Mouse (Mus musculus) kidney, adult 2 months (tissue): Measurements from ENCODE around the gene Gm20503. TPM values are rescaled to one million over a fixed set of nuclear protein-coding genes. Genes with fewer than 3 reads are reported as not detected.

Experiments
- DNase-seq: peaks from one replicate; pipeline ENCODE4 v3.0.0; 2021
- H3K27ac ChIP-seq: fragments of 200-500 bp; 2 replicates; pipeline ENCODE4 v1.5.1; 2012; ENCODE audit warnings: low read depth, low read length, control low read depth, inconsistent platforms; ENCODE audit not compliant: insufficient read depth
- H3K27me3 ChIP-seq: fragments of 200-500 bp; replicated peaks from 2 replicates; pipeline ENCODE4 v1.6.1; 2012; ENCODE audit warnings: mild to moderate bottlenecking, moderate library complexity, low read length, inconsistent platforms; ENCODE audit not compliant: control insufficient read depth, insufficient read depth
- H3K36me3 ChIP-seq: fragments of 200-500 bp; 2 replicates; pipeline ENCODE4 v1.6.1; 2012; ENCODE audit warnings: mild to moderate bottlenecking, moderate library complexity, low read length, inconsistent platforms; ENCODE audit not compliant: control insufficient read depth, insufficient read depth
- H3K4me1 ChIP-seq: fragments of 200-500 bp; 2 replicates; pipeline ENCODE4 v1.6.1; 2011; ENCODE audit warnings: low read length; ENCODE audit not compliant: control insufficient read depth, insufficient read depth
- H3K4me3 ChIP-seq: fragments of 200-500 bp; 2 replicates; pipeline ENCODE4 v1.5.1; 2011; ENCODE audit warnings: mild to moderate bottlenecking, low read depth, low read length, control low read depth; ENCODE audit not compliant: insufficient read depth
- CTCF ChIP-seq: fragments of 200-500 bp; conservative IDR thresholded peaks from 2 replicates; pipeline ENCODE4 v1.5.1; 2011; ENCODE audit warnings: low read depth, mild to moderate bottlenecking, control low read depth, low read length, moderate library complexity, mixed read lengths; ENCODE audit not compliant: insufficient read depth, insufficient read length
- POLR2A ChIP-seq: fragments of 200-500 bp; IDR thresholded peaks from one replicate; pipeline ENCODE4 v1.6.1; 2011; ENCODE audit warnings: low read depth, low read length, control low read depth
- WGBS: fragments of 180-500 bp; shearing (Covaris S2); methylation state at CpG from one replicate; pipeline ENCODE4 v1.1.7; 2018; 5-methylcytosine and 5-hydroxymethylcytosine counted together
- polyA plus RNA-seq: library from polyadenylated mRNA; depleted of rRNA; stranded (reverse); fragments of >200 nt; gene quantifications from 2 replicates; pipeline ENCODE4 v1.2.3, GENCODE M21; 2012

Gene Gm20503
- polyA plus RNA-seq, 1 experiment = not detected

DNA sequence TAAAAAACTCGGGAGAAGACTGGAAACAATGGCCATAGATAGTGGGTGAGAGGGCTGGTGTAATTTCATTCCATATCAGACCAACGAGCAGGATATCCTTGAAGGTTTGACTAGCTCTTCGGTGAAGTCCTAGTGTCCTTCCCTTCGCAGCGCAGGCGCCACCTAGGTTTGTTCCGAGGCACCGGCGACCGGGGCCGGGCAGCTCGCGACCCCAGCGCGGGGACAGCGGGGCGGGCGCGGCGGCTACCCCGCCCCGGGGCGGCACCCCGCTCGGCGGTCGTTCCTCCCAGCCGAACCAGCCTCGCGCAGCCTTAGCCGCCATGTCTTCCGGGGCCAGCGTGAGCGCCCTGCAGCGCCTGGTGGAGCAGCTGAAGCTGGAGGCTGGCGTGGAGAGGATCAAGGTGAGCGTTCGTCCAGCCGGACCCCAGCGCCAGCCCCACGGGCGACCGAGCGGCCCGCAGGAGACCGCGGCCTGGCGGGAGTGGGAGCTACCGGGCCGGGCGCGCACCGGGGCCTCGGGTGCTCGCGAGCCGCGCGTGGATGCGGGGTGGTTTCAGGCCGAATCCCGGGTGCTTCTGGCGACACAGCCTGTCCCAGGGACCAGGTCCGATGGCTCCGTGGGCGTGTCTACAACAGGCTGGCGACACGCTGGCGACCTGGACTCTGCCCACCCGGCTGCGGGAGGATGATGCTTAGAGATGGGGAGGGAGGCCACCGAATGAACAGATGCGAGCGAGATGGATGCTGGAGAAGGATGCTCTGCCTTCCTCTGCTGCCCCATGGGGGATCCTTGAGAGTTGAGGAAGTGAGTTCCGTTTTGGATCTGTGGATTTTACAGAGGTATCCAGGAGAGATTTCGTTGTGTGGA is 32.1 kb downstream of the Gm20503 start, which contains the start of gene Gng10:
Gene Gng10, plus strand, starts transcription at position 171 of the 868 bp plus-strand sequence.
- Histone ChIP-seq H3K36me3 (no peaks in the 10 kb centered on the region), H3K4me3 (peak within 1 kb of the TSS; percentile 59), H3K27ac (no peak within 1 kb of the TSS), H3K27me3 (no peaks in the 10 kb centered on the region), H3K4me1 (no peaks in the 10 kb centered on the region)
- 14% methylated on average over 76 of the region's 76 CpGs for WGBS
- DNase-seq = peak; percentile 64
- no peak for TF ChIP-seq POLR2A
- no peak for TF ChIP-seq CTCF

DNA sequence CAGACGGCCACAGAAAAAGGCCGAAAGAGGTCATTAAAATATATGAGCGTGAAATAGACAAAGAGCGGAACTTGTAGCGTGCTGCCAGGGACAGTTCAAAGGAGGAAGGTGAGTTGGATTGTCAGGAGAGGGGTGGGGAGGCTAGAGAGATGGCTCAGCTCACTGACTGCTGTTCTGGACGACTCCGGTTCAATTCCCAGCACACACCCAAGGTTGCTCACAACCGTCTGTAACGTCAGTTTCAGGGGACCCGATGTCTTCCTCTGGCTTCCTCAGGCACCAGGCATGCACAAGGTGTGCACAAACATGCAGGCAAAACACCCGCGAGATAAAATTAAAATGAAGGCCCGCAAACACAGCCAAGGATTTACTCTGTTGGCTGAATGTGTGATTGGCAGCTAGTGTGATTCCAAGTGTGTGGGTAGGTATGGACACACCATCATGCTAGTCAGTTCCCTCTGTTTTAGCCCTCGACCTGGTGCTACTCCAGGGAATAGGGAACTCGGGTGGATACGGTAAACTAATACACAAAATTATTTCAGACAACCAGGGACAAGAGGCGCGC is 32.9 kb downstream of the Gm20503 start:
- no peak for DNase-seq
- 68% methylated on average over 18 of the region's 18 CpGs for WGBS
- Histone ChIP-seq H3K36me3 (no peaks in the 10 kb centered on the region), H3K27me3 (no peaks in the 10 kb centered on the region), H3K4me1 (no peaks in the 10 kb centered on the region), H3K4me3 (peak overlapping the region; percentile 59; the same call in 1 of the 2 replicates), H3K27ac (no peak overlapping the region)
- TF ChIP-seq POLR2A (no peak), CTCF (no peak)

DNA sequence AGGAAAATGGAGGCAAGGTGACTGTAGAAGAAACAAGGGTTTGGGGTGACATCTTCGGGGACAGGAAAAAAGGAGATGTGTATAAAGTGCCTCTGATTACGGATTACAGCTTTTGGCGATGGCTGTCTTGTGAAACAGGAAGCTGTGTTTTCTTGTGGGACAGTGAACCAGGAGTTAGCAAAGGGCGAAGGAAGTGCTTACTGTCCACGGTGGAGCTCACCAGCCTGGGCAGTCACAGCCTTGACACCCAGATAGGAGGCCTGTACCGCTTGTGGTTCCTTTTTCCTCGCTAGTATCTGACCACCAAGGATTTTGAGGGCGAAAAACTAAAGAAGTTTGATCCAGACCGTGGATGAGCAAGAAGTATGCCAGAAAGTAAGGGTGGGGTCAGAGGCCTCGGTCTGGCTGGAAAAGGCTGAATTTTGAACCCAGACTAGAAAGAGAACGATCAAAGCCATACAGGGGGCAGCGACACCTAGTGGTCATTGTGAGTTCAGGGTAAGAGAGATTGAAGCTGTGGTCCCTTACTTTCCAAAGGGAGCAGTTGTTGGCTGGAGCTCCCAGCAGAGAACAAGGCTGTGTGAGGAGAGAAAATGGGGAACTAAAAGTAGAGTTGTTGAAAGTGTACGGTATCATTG is 33.6 kb downstream of the Gm20503 start:
- no peak for TF ChIP-seq POLR2A
- peak; percentile 69 for TF ChIP-seq CTCF
- Histone ChIP-seq H3K36me3 (no peaks in the 10 kb centered on the region), H3K4me3 (no peak overlapping the region), H3K27ac (no peak overlapping the region), H3K27me3 (no peaks in the 10 kb centered on the region), H3K4me1 (no peaks in the 10 kb centered on the region)
- 55% methylated on average over 13 of the region's 13 CpGs for WGBS
- peak; percentile 77 for DNase-seq

DNA sequence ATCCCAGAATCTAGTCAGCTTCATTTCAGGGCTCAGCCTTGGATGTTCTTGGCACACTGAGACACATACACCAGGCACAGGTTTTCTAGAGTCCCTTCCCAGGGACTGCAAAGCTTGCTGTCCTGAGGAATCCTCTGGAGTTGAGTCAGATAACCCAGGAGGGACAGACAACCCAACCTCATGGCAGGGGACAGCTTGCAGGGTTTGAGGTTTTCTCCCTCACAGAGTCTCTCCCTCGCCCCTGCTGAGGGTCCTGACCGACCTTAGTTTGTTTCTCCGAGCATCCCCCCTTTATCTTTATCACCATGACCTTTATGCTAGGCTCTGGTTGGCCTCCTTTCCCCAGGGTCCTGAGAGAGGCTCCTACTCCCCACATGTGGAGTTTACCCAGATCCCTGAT is 34.5 kb downstream of the Gm20503 start:
- 97% methylated on average over 3 of the region's 3 CpGs for WGBS
- no peak for TF ChIP-seq POLR2A
- TF ChIP-seq CTCF = no peak
- DNase-seq = no peak
- no peaks in the 10 kb centered on the region for H3K36me3 ChIP-seq
- H3K27me3 ChIP-seq = no peaks in the 10 kb centered on the region
- no peaks in the 10 kb centered on the region for H3K4me1 ChIP-seq
- no peak overlapping the region for H3K27ac ChIP-seq
- no peak overlapping the region for H3K4me3 ChIP-seq

DNA sequence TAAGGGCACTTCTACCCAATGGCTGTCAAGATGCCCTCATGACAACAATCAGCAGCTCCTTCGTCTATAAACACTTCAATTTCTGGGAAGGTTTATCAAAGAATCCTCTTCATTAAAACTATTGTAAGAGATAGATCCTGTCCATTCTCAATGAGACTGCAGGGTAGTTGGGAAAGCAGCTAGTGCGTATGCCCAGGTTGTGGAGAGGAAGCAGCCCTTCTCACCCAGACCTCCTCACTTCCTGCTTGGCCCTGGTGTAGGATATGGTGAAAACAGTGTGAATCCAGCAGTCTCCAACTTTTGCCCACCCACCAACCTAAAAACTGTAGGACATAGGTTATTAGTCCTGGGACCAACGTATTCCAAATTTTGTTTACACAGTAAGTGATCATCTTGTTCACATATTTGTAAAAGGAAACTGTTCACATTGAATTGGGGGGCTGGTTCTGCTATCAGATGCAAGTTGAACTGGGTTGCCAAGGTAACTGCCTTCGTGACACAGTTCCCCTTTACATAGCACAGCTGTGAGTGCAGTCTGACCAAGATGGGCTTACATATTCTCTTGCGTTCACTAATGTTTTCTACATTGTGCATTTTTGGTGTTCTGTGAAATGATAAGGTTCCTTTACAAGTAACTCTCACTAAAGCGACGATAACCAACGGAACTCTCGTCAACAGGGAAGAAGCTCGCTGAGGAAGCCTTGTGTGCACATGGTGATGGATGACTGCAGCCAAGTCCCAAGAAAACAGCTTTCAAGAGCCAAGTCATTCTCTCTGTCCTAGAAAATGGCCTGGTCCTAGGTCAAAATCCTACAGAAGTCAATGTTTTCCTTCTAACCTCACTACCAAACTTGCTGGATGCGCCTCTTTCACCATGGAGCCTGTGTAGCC is 37.6 kb downstream of the Gm20503 start:
- DNase-seq = no peak
- Histone ChIP-seq H3K4me1 (no peaks in the 10 kb centered on the region), H3K36me3 (no peaks in the 10 kb centered on the region), H3K27me3 (no peaks in the 10 kb centered on the region), H3K4me3 (no peak overlapping the region), H3K27ac (no peak overlapping the region)
- TF ChIP-seq CTCF = no peak
- no peak for TF ChIP-seq POLR2A
- 86% methylated on average over 11 of the region's 11 CpGs for WGBS

DNA sequence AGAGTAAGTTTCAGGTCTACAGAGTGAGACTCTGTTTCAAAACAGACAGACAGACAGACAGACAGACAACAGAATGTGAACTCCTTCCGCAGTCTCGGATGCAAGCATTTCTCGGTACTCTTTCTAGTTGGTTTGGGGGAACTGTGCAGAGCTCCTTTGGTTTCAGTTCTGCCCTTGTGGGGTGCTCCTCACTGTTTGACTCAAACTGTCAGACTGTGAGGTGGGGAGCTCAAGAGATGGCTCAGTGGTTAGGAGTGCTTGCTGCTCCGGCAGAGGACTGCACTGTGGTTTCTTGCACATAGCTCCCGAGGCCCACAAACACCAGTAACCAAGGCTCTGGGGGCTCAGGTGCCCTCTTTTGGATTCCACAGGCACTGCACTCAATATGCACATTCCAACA is 40.1 kb downstream of the Gm20503 start:
- DNase-seq = no peak
- no peaks in the 10 kb centered on the region for H3K36me3 ChIP-seq
- TF ChIP-seq CTCF (no peak), POLR2A (no peak)
- 92% methylated on average over 5 of the region's 5 CpGs for WGBS
- H3K27me3 ChIP-seq = no peaks in the 10 kb centered on the region
- no peak overlapping the region for H3K4me3 ChIP-seq
- no peak overlapping the region for H3K27ac ChIP-seq
- H3K4me1 ChIP-seq = no peaks in the 10 kb centered on the region
